Mouse (Mus musculus) stomach, postnatal 0 days (tissue): ENCODE data around the gene Ppip5k1.

ENCODE experiments used
- CTCF ChIP-seq: IDR thresholded peaks from 2 replicates; pipeline ENCODE4 v1.5.1; 2016; ENCODE audit warnings: antibody characterized with exemption, low read depth, mild to moderate bottlenecking, moderate library complexity
- EP300 ChIP-seq: optimal IDR thresholded peaks from 2 replicates; pipeline ENCODE3; 2016; ENCODE audit warnings: antibody characterized with exemption

- no peak for TF ChIP-seq CTCF
- TF ChIP-seq EP300, result no peak
Observed at GRCm38 (mm10) chr2:121354378-121354777, 818 bp downstream of the Ppip5k1 start.
